Mouse (Mus musculus) fibroblast of lung, adult 2 months (primary cell): Measurements from ENCODE around the gene 1700020D05Rik.

ENCODE experiments used
- DNase-seq: peaks from one replicate; pipeline ENCODE4 v3.0.0-alpha.2; 2011; ENCODE audit warnings: low read depth

The 1700020D05Rik gene

DNA sequence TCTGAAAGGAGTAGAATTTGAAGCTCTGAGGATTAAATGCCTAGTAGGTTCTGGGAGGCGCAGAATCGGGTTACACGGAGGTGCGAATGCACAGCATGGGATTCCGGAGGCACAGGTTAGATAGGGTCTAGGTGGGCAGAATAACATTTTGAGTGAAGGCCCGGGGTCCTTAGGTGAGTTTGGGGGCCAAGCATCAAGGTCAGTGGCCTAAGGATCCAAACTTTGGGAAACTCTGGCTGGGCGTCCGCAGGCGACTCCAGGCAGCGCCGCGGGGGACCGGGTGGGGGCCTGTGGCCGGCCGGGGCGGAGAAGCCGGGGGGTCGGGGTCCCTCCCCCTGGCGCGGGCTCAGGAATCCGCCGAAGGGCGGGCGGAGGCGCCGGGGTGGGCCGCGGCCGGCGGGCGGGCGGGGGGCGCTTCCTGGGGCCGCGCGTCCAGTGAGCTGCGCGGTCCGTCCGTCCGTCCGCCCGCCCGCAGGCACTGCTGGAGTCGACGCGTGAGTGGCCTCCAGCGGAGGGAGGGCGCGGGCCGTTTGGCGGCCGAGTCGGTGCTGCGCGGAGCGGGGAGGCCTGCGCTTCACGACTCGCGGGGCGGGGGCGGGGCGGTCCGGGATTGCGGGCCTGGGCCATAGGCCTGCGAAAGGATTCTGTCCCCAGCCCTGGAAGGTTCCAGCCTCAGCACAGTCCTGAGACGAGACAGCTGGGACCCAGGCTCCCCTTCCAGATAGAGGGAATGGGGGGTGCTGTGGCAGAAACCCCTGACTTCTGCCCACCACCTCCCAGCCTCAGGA is 29.1 kb downstream of the 1700020D05Rik start:
- DNase-seq: no peak

DNA sequence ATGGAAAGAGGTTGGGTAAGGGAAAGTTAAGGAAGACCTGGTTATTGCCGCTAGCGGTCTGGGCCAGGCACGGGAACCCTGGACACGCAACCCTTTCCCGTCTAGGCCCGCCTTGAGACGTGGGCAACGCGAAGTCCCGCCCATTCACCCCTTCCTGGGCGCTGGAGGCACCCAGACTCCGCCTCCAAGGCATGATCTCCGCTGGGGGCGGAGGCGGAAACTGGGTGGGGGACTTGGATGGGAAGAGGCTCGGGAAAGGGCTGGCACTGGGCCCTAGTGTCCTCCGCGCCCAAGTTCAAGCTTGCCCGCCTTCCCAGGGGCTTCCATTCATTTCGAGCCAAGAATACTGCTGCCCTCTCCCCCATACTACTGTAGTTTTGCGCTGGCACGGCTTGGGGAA is 29.9 kb downstream of the 1700020D05Rik start, which contains the start of gene Efemp2:
TSS of gene Efemp2 (plus strand) at position 235 of the 400 bp plus-strand sequence.
- DNase-seq: peak; percentile 68

DNA sequence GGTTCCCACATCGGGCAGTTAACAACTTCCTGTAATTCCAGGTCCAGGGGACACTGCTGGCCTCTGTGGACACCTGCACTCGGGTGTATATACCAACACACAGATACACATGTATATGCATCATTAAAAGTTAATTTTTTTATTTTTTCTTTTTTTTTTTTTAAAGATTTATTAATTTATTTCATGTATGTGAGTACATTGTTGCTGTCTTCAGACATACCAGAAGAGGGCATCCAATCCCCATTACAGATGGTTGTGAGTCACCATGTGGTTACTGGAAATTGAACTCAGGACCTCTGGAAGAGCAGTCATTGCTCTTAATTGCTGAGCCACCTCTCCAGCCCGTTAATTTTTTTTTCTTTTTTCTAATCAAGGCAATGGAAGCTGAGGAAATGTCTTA is 30.7 kb downstream of the 1700020D05Rik start:
- DNase-seq: no peak

DNA sequence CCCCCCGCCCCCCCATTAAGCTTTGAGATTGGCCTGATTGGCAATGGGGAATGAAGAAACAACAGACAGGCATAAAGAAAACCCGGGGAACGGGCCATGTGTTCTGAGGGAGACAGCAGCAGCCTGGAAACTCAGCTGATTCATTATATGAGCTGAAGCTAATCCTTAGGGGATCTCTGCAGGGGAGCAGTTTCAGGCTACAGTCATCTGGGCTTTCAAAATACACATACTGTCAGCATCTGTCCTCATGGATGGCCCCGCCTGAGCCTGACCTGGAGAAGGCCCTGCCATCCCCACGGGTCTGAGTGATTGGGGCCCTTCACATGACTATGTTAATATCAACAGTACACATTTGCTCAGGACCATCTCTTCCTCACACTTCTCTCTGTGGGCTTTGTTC is 31.7 kb downstream of the 1700020D05Rik start:
- DNase-seq: no peak

DNA sequence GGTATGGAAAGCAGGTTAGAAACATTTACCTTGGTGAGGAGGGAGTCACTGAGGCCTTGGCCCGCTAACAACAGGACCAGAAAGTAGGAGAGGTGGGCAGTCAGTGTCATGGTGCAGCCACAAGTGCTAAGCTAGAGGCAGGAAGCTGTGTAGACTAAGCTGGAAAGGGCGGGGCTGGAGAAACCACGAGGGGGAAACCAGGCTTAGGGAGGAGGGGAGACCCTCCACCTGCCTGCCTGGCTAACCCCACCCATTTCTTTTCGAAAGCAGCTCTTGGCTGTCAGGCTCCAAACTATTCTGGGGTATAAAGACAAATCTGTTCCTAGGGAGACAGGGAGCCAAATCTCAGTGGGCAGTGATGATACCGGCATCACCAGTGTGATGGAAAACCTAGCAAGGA is 35.2 kb downstream of the 1700020D05Rik start, which contains the start of gene Ctsw:
TSS of gene Ctsw (minus strand) at position 134 of the 400 bp plus-strand sequence.
- no peak for DNase-seq

DNA sequence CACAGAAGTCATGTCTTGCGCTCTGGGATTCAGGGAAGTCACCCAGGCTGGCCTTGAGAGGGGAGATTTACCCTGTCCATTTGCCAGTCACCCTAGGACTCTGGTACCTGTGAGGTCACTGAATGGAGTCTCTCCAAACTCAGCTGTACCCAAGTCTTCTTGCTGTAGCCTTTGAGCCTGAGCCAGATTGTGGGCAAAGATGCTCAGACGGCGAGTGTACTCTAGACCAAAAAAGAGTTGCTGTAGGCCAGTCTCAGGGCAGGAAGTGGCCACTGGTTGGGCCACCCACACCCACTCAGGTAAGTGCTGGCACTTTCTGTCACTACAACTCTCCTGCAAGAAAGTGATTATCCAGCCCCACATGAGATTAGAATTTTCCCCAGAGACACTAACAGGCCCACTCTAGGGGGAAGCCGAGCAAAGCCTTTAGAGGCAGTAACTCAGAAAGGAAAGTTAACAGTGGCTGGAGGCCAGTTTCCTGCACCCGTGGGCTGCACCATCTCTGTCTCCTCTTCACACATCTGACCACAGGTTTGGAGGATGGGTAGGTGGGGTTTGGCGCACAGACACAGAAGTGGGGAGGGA is 36.6 kb downstream of the 1700020D05Rik start:
- no peak for DNase-seq

DNA sequence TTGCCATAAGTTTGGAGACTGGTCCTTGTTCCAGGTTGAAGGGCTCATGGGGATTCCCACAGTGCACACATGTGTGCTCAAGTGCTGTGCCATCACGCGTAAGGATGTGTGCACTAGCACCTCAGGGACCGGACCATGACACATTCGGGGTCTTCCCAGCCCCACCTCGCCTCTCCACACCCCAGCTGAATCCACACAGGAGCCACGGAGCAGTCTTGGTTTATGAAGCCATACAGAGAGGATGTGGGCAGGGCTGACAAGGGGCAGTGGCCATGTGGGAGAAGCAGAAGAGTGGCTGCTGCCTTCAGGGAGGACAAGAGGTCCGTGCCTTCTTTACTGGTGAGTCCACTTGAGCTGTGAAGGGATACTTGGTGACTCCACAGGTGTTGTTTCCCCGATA is 38.5 kb downstream of the 1700020D05Rik start:
- no peak for DNase-seq

DNA sequence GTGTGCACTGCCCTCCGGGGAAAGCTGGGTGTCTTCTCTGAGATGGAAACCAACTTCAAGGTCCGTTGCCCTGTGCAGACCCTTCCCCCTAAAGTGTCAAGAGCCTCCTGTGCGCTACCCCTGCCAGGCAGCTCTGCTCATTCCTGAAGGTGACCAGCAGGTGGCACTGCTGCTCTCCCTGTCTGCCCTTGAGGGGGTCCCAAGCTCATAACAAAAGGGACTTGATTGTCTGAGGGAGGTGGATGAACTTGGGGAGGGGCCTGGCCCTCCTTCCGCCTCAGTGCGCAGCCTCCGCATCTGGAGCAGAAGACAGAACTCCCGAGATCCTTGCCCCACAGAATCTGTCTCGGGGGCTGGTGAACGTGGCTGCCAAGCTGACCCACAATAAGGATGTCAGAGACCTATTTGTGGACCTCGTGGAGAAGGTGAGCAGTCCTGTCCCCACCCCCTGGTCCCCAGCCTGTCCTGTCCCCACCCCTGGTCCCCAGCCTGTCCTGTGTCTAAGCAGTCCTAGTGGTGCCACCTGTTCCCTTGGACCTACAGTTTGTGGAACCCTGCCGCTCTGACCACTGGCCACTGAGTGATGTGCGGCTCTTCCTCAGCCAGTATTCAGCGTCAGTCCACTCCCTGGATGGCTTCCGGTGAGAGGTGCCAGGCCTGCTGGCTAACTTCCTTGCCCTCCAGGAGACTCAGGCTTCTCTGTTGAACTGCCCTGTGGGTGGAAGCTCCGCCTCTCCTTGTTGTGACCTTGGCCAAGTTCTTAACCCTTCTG is 39.6 kb downstream of the 1700020D05Rik start:
- no peak for DNase-seq

DNA sequence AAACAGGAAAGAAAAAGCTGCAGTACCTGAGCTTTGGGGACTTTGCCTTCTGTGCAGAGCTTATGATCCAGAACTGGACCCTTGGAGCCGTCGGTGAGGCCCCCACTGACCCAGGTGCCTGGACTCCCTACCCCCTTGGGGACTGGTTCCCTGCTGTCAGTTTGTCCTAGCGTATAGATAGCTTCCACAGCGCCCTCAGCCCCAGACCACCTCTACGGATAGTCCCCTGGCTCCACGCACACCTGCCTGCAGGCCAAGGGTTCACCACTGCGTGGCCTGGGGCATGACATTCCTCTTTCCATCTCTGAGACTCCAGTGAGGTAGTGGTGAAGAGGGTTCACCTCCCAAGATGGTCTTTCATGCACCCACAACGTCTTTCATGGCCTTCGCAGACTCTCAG is 40.4 kb downstream of the 1700020D05Rik start:
- DNase-seq: no peak

DNA sequence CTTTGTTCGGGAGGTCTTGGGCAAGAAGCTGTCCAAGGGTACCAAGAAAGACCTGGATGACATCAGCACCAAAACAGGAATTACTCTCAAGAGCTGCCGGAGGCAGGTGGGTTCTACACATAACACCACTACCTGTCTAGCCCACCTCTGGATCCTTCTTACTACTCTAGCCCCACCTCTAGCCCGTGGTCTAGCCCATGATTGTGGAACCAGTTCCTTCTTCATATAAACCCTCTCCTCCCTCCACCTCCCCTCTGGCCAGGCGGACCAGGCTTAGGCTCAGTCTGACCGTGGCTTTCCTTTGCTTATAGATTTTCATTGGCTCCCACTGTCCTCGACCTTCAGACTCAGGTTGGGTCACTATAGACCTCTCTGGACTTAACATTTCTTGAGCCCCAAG is 42.2 kb downstream of the 1700020D05Rik start:
- DNase-seq: no peak

DNA sequence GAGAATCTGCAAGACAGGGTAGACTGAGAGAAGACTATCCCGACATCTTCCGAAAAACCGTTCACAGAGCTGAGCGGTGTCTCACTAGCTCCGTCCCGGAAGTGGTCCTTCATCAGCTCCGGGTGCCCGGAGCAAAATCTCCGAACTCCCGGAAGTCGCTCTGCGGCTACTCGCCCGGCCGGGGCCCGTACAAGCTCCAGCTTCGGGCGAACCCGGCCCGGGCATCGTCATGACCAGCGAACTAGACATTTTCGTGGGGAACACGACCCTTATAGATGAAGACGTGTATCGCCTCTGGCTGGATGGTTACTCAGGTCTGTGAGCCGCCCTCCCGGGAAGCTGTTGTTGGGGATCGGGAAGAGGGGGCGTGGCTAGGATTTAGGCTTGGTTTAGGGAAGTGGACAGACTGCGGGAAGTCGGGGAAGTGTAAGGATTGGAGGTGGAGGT is 43.1 kb downstream of the 1700020D05Rik start, which contains the start of gene Fibp:
TSS of gene Fibp (plus strand) at position 151 of the 447 bp plus-strand sequence.
- peak; percentile 70 for DNase-seq

DNA sequence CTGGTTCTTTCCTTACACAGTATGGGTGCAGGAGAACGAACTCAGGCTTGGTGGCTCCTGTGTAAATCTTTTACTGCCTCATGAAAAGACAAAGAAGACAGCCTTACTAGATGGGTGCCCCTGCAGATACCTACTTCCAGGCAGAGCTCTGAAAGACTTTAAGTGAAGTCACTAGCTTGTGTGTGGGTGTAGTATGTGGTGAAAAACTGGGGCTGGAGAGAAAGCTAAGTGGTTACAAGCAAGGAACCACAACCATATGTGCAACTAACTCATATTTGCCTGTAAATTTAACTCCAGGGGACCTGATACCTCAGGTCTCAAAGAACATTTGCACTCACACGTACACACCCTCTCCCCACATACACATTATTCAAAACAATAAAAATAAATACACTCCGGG is 43.7 kb downstream of the 1700020D05Rik start:
- DNase-seq: no peak

DNA sequence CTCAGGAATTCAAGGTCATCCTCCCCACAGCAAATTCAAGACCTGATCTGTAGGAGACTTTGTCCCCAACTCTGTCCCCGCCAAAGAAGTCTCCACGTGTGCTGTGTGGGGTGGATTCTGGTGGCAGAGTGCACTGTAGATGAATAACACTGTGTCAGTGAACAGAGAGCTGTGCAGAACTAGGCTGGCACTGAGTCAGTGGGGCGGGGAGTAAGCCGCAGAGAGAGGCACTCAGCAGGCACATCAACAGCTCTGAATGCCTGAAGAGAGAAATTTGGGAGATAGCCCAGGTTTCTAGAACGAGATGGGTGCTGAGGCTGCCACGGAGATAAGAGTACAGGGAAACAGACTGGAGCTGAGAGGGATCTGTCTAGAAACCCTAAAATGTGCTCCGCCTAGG is 44.6 kb downstream of the 1700020D05Rik start:
- no peak for DNase-seq

DNA sequence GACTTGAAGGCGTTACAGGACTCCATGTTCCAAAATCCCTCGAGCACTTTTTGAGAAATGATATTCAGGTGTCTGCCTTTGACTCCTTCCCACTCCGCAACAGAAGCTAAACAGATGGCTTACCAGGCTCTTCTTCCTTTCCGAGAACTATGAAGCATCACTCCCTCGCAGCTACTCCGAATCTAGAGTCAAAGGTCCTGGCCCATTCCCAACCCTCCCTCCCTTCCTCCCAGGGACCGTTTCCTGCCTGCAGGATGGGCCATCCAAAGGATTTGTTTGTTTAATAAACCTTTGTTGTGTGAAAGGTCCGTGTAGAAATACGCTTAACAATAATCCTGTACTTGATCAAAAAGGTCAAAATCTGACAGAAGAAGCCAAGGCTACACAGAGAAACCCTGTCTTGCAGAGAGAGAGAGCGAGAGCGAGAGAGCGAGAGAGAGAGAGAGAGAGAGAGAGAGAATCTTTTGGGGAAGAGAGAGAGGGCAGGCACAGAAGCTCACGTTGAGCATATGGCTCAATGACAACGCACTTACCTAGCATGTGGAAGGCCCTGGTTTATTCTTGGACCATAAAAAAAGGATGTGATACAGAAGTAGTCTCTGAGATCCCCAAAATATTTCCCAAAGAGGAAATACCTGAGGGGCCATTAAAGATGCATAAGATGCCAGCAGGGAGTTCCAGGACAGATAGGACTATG is 45.7 kb downstream of the 1700020D05Rik start, which contains the start of gene Ccdc85b:
TSS of gene Ccdc85b (minus strand) at position 149 of the 697 bp plus-strand sequence.
- DNase-seq: no peak

DNA sequence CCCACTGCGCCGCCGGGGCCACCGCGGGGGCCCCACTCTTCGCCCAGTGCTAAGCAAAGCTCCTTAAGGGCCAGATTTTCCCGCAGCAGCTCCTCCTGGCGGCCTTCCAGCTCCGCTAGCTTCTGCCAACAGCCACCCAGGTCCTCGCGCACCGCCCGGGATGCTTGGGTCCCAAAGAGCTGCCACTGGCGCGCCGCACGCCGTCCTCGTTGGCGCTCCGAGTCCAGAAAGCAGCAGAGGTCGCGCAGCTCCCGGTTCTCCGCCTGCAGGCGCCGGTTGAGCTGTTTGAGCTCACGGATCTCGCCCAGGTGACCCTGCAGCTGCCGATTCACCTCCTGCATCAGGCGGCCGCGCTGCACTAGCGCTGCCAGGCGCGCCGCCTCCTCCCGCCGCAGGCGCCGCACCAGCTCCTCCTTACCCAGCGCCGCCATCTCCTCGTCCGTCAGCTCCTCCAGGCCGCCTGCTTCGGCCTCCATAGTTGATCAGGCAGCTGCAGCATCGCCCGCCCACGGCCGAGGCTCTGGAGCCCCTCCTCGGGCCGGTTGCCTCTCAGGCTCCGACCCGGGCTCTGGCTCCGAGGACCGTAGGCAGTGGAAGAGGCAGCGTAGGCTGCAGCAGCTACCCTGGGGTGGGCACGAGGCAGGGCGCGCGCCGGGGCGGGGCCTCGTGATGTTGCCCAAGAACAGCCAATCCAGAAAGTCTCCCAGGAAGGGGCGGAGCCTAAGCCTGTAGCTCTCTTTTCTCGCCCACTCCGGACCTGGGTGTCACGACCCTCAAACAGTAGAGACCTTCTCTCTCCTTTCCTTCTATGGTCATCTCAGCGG is 46.5 kb downstream of the 1700020D05Rik start:
- DNase-seq: peak; percentile 70

DNA sequence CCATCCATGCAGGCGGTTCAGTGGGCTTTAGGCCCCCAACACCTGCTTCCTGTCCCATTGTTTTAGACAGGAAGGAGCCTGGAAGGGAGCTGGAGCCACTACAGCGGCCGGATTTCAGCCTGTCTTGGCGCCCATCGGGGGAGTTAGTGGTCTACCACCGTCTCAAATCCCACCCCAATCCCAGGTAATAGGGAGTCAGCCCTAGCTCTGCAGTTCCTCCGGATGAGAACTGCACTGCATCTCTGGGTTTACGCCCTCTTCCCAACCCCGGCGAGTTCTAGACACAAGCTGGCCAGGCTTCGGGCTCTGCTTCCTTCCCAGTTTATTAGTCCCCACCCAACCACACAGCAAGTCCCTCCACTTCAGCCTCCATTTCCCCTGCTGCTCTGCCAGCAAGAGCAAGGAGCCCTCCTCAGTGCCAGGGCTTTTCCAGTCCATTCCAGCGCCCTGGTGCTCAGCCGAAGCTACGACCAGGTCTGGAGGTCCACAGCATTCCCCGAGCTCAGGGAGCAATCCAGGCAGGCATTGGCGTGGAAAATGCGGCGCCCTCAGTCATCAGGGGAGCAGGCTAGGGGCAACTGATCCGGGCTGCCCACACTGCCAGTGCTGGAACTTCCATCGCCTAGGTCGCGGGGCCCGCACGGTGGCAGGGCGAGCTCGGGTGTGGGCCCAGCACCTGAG is 47.2 kb downstream of the 1700020D05Rik start:
- DNase-seq: no peak

DNA sequence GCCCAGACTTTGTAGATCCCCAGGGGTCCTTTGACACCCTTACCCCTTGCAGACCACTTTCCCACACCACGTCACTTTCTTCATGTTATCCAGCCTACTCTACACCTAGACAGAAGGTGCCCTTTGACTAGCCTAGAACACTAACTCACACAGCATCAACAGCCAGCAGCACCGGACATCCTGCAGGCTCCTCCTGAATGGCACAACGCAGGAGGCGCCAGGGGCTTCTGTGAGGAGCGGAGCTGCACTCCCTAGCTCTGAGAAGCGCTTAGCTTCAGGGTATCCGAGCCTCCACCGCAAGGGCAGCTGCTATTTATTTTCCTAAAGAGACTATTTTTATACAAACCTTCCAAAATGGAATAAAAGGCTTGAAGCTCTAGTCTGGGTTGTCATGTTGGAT is 48.0 kb downstream of the 1700020D05Rik start:
- DNase-seq: no peak

DNA sequence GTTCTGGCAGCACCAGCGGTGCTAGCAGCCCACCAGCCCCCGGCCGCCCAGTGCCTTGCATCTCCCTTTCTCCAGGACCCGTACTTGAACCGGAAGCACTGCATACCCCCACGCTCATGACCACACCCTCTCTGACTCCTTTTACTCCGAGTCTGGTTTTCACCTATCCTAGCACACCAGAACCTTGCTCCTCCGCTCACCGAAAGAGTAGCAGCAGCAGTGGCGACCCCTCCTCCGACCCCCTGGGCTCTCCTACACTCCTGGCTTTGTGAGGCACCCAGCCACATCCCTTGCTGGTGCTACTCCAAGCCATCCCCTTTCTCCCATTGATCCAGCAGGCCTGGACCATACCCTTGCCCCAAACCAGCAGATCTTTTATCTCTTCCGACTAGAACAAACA is 48.5 kb downstream of the 1700020D05Rik start:
- DNase-seq: no peak
